7 mouse cellular contexts compared by ENCODE assay signal in genomic region chr10:12867733-12868188, GRCm38 (mm10). TPM values are rescaled to one million over a fixed set of nuclear protein-coding genes. Genes with fewer than 3 reads are reported as not detected.
A peak's percentile ranks its signal among the peaks of the same experiment; 100 is the strongest.
DNase-seq lines count a peak whose midpoint lies in the region; ATAC-seq and TF ChIP-seq lines count a peak whose summit lies in the region.

No protein-coding gene starts in this region.

- H3K9me3 ChIP-seq in embryonic facial prominence, embryonic 14.5 days (ENCODE audit: control insufficient read depth, low read length) = no peaks in the 10 kb centered on the region
- H3K9me3 ChIP-seq in intestine, embryonic 15.5 days = no peaks in the 10 kb centered on the region
- no peaks in the 10 kb centered on the region for H3K9me3 ChIP-seq in neural tube, embryonic 15.5 days (replicated peaks)

- no peak for TF ChIP-seq POLR2A in lung, adult 2 months (IDR thresholded peaks at IDR 0.05; ENCODE audit: borderline replicate concordance, extremely low read depth, low read depth, low read length)

- no peak for TF ChIP-seq CTCF in lung, adult 2 months (IDR thresholded peaks at IDR 0.05; ENCODE audit: insufficient read depth, low read length)

- no peaks in the 10 kb centered on the region for H3K27me3 ChIP-seq in embryonic facial prominence, embryonic 14.5 days (replicated peaks; ENCODE audit: control insufficient read depth, insufficient read depth, low read length)
- H3K27me3 ChIP-seq in intestine, embryonic 15.5 days (replicated peaks) = no peaks in the 10 kb centered on the region
- H3K27me3 ChIP-seq in neural tube, embryonic 15.5 days (replicated peaks) = peaks cover 9% of the 10 kb centered on the region

- peak overlapping the region; percentile 81 for H3K4me2 ChIP-seq in embryonic facial prominence, embryonic 14.5 days (ENCODE audit: low read depth, low read length)
- H3K4me2 ChIP-seq in intestine, embryonic 15.5 days (replicated peaks) = peak overlapping the region; percentile 92
- peak overlapping the region; percentile 98 for H3K4me2 ChIP-seq in neural tube, embryonic 15.5 days

- peak overlapping the region; percentile 92 for H3K9ac ChIP-seq in embryonic facial prominence, embryonic 14.5 days (ENCODE audit: low read depth, low read length)
- H3K9ac ChIP-seq in intestine, embryonic 15.5 days = peak overlapping the region; percentile 85
- peak overlapping the region; percentile 54 for H3K9ac ChIP-seq in neural tube, embryonic 15.5 days (replicated peaks)

- H3K4me1 ChIP-seq in lung, adult 2 months (ENCODE audit: control insufficient read depth, insufficient read depth, low read length) = no peaks in the 10 kb centered on the region; the same call in none of the 2 replicates
- H3K4me1 ChIP-seq in embryonic facial prominence, embryonic 14.5 days (ENCODE audit: control insufficient read depth, insufficient read depth, low read length) = peaks cover 5% of the 10 kb centered on the region; the same call in 1 of the 2 replicates
- peaks cover 5% of the 10 kb centered on the region for H3K4me1 ChIP-seq in intestine, embryonic 15.5 days (replicated peaks)
- H3K4me1 ChIP-seq in neural tube, embryonic 15.5 days = peaks cover 22% of the 10 kb centered on the region

- no peaks in the 10 kb centered on the region for H3K36me3 ChIP-seq in embryonic facial prominence, embryonic 14.5 days (ENCODE audit: control insufficient read depth, insufficient read depth, low read length)
- H3K36me3 ChIP-seq in intestine, embryonic 15.5 days = no peaks in the 10 kb centered on the region
- no peaks in the 10 kb centered on the region for H3K36me3 ChIP-seq in neural tube, embryonic 15.5 days

- DNase-seq in lung, adult 2 months = no peak
- no peak for DNase-seq in lung, postnatal 10 days
- DNase-seq in embryonic facial prominence, embryonic 14.5 days (ENCODE audit: low spot score) = no peak
- no peak for DNase-seq in gastrocnemius, postnatal 10 days
- no peak for DNase-seq in embryo, embryonic 11 days

- peak overlapping the region; percentile 80 for H3K4me3 ChIP-seq in lung, adult 2 months (replicated peaks; ENCODE audit: extremely low read depth, low read depth, low read length)
- H3K4me3 ChIP-seq in embryonic facial prominence, embryonic 14.5 days (ENCODE audit: low read depth, low read length) = peak overlapping the region; percentile 78
- H3K4me3 ChIP-seq in intestine, embryonic 15.5 days (replicated peaks) = peak overlapping the region; percentile 79
- H3K4me3 ChIP-seq in neural tube, embryonic 15.5 days (replicated peaks) = peak overlapping the region; percentile 61

- peak overlapping the region; percentile 95 for H3K27ac ChIP-seq in embryonic facial prominence, embryonic 14.5 days (replicated peaks; ENCODE audit: low read depth, low read length)
- H3K27ac ChIP-seq in intestine, embryonic 15.5 days = peak overlapping the region; percentile 93
- peak overlapping the region; percentile 79 for H3K27ac ChIP-seq in neural tube, embryonic 15.5 days (replicated peaks)

- ATAC-seq in embryonic facial prominence, embryonic 14.5 days (ENCODE audit: low read depth) = no peak
- no peak for ATAC-seq in intestine, embryonic 15.5 days
- ATAC-seq in neural tube, embryonic 15.5 days (ENCODE audit: low FRiP score) = no peak; the same call in 1 of the 2 replicates

- under 1% methylated on average over 12 of the region's 12 CpGs for WGBS in lung, adult 2 months
- WGBS in embryonic facial prominence, embryonic 14.5 days = 0% methylated on average over 12 of the region's 12 CpGs
- 0% methylated on average over 12 of the region's 12 CpGs for WGBS in intestine, embryonic 15.5 days
- 0% methylated on average over 12 of the region's 12 CpGs for WGBS in neural tube, embryonic 15.5 days

RNA-seq across cellular contexts. Expression of gene Utrn, which starts 1.4 kb away (rescaled TPM):
- 47.7 and 59.1 TPM in 2 replicates for polyA plus RNA-seq in lung, adult 2 months (2012; rRNA removed)
- 69.2 and 73.3 TPM in 2 replicates for polyA plus RNA-seq in embryonic facial prominence, embryonic 14.5 days (2014; fragmentation: Nextera tagmentation; extraction: Ambion mirVana)
- 43.8 and 46.2 TPM in 2 replicates for polyA plus RNA-seq in intestine, embryonic 15.5 days (2015; fragmentation: Nextera tagmentation; extraction: Ambion mirVana)
- polyA plus RNA-seq in neural tube, embryonic 15.5 days (2015; fragmentation: Nextera tagmentation; extraction: Ambion mirVana) = 27.5 and 36.5 TPM in 2 replicates
- total RNA-seq in gastrocnemius, postnatal 10 days (2021) = 10 to 100 TPM; 60.0 to 71.8 TPM
